Mouse (Mus musculus) G1E (cell line): ENCODE measurements around the gene Agpat4. TPM values are rescaled to one million over a fixed set of nuclear protein-coding genes. Genes with fewer than 3 reads are reported as not detected.

Experiments used
- ATAC-seq: 2 replicates; pipeline ENCODE4 v1.8.0; 2016; ENCODE audit warnings: mild to moderate bottlenecking; ENCODE audit not compliant: insufficient number of reproducible peaks, poor library complexity, low FRiP score, severe bottlenecking; ENCODE audit errors: extremely low read depth
- DNase-seq: peaks from one replicate; pipeline ENCODE4 v3.0.0; 2012; ENCODE audit warnings: low spot score
- H3K27me3 ChIP-seq: 2 replicates; pipeline ENCODE4 v1.6.1; 2012; ENCODE audit warnings: mild to moderate bottlenecking, low read length, inconsistent platforms; ENCODE audit not compliant: insufficient read depth
- H3K36me3 ChIP-seq: replicated peaks from 2 replicates; pipeline ENCODE3; 2012; ENCODE audit warnings: mild to moderate bottlenecking, inconsistent platforms
- H3K4me1 ChIP-seq: 2 replicates; pipeline ENCODE4 v1.6.1; 2012; ENCODE audit warnings: low read depth, low read length, inconsistent platforms, mixed read lengths; ENCODE audit not compliant: insufficient read depth
- H3K4me3 ChIP-seq: 2 replicates; pipeline ENCODE4 v1.5.1; 2012; ENCODE audit warnings: low read depth, mild to moderate bottlenecking, inconsistent platforms, low read length, moderate library complexity, mixed read lengths
- H3K9me3 ChIP-seq: replicated peaks from 2 replicates; pipeline ENCODE4 v1.6.1; 2012; ENCODE audit warnings: inconsistent platforms
- CTCF ChIP-seq: IDR thresholded peaks from 2 replicates; pipeline ENCODE4 v1.5.1; 2012; ENCODE audit warnings: low read depth, low read length, inconsistent platforms, mixed read lengths
- GATA1 ChIP-seq: IDR thresholded peaks from 2 replicates; pipeline ENCODE4 v1.6.1; 2012; ENCODE audit warnings: borderline replicate concordance, low read length, inconsistent platforms, mixed read lengths
- GATA2 ChIP-seq: IDR thresholded peaks from 2 replicates; pipeline ENCODE4 v1.6.1; 2012; ENCODE audit warnings: low read depth, low read length, inconsistent platforms, borderline replicate concordance
- POLR2AphosphoS5 ChIP-seq: IDR thresholded peaks from 2 replicates; pipeline ENCODE4 v1.6.1; 2012; ENCODE audit warnings: low read depth, low read length, inconsistent platforms; ENCODE audit not compliant: insufficient replicate concordance
- TAL1 ChIP-seq: conservative IDR thresholded peaks from 2 replicates; pipeline ENCODE4 v1.6.1; 2012; ENCODE audit warnings: low read depth, low read length, inconsistent platforms, mixed read lengths
- polyA plus RNA-seq: library from polyadenylated mRNA; stranded (reverse); fragments of >175 nt; gene quantifications from 2 replicates; pipeline ENCODE4 v1.2.3, GENCODE M21; 2012
- total RNA-seq, 2 experiments: library from RNA; stranded (forward) in 1 of 2; stranded (reverse) in 1 of 2; fragments of 200-1000 nt in 1 of 2; fragments of >200 nt in 1 of 2; fragmentation: Nextera tagmentation in 1 of 2; gene quantifications; 2 replicates each; pipeline ENCODE4 v1.2.3; 2014 to 2017

The Agpat4 gene
- total and polyA plus RNA-seq, 3 experiments, result 7.5 to 14.0 (median 11.0) TPM

DNA sequence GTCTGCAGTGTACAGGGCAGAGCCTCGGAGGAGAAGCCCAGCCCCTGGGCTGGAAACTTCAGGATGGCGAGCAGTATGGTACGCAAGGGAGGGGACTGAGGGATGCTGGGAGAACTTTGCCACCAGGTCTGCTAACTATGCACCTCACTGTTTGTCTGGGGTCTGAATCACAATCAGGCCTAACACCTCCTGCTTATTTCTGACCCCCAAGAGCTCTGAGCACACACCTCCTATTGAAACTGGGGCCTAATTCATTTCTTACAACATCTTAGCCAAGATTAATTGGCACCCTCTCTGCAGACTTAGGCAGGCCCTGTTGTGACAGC lies 86.1 kb downstream of the Agpat4 start:
- Histone ChIP-seq H3K27me3 (no peaks in the 10 kb centered on the region), H3K4me3 (peak overlapping the region; percentile 57; the same call in 1 of the 2 replicates), H3K36me3 (peaks cover 42% of the 10 kb centered on the region), H3K4me1 (peaks cover 92% of the 10 kb centered on the region), H3K9me3 (no peaks in the 10 kb centered on the region)
- TF ChIP-seq GATA2 (no peak), TAL1 (peak; percentile 60), POLR2AphosphoS5 (no peak), CTCF (no peak), GATA1 (no peak)
- DNase-seq, result peak; percentile 73
- peak; percentile 54; the same call in 1 of the 2 replicates for ATAC-seq

DNA sequence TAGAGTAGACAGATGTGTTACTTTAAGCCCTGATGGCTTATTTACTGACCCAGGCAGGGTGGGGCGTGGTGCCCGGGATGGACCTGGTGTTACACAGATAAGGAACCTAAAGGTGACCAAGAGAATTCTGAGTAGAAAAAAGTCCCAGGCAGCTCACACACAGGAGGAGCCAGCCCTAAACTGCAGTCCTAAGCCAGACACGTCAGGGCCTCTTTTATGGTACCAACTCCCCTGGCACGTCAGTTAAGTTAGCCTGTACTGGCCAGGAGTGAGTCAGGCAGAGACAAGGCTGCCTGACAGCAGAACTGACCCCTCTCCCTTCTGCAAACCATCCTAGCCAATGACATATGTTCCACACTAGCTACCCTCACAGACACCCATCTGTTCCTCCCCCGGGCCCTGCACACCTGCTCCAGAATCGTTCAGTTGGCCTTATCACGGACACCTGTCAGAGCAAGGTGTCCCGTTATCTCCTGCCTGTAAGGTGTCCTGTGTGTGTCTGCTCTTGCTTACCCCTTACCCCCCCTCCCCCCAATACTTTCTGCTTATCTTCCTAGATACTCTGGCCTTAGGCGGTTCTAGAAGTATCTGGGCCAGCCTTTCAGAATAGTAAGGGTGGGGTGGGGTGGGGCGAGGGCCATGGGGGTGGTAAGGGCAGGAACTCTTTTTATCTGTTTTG lies 86.7 kb downstream of the Agpat4 start:
- no peaks in the 10 kb centered on the region for H3K27me3 ChIP-seq
- peak; percentile 74 for DNase-seq
- H3K9me3 ChIP-seq, result no peaks in the 10 kb centered on the region
- ATAC-seq, result peak; percentile 59
- H3K4me1 ChIP-seq, result peaks cover 95% of the 10 kb centered on the region
- peaks cover 43% of the 10 kb centered on the region for H3K36me3 ChIP-seq
- H3K4me3 ChIP-seq, result peak overlapping the region; percentile 54; the same call in 1 of the 2 replicates
- TF ChIP-seq GATA2 (peak; percentile 83; the same call in 1 of the 2 replicates), GATA1 (no peak), TAL1 (peak; percentile 94), POLR2AphosphoS5 (no peak; the same call in 1 of the 2 replicates)

DNA sequence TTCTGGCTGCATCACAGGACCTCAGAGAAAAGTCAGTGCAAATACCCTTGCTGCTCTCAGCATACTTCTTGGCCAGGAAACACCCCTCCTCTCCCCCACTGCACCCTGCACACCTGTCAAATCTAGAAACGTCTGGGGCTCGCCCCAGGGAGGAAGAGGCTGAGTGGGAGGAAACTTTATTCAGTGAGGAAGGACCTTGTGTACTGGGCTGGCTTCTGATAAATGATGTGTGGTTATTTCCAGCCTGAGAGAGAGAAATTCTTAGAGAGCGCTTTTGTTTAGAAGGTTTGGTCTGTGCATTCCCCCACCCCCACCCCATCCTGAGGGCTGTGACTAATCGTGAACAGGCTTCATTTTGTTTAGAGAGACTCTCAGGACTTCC lies 87.2 kb downstream of the Agpat4 start:
- Histone ChIP-seq H3K4me1 (peaks cover 99% of the 10 kb centered on the region), H3K9me3 (no peaks in the 10 kb centered on the region), H3K27me3 (no peaks in the 10 kb centered on the region), H3K36me3 (peaks cover 48% of the 10 kb centered on the region), H3K4me3 (peak overlapping the region; percentile 66; the same call in 1 of the 2 replicates)
- DNase-seq (peak; percentile 60), ATAC-seq (peak; percentile 51)
- TF ChIP-seq POLR2AphosphoS5 (no peak), GATA2 (no peak), CTCF (no peak), TAL1 (no peak), GATA1 (no peak)

DNA sequence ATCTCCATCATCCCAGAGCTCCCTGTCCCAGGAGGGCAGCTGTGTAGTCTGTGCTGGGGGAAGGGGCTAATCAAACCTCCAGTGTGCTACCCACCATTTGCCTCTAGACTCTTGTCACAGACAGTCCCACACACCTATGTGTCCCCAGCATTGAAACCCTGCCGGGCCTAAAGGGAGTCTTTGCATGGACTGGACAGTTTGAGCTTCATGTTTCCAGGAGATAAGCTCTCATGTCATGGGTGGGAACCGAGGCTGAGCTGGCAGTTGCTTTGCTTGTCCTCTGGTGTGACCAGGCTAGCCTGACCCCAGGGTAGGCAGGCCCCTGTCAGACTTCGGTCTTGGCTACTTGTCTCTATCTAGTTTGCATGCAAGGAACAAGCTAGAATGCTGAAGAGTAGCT lies 87.7 kb downstream of the Agpat4 start:
- Histone ChIP-seq H3K4me3 (peak overlapping the region; percentile 66; the same call in 1 of the 2 replicates), H3K36me3 (peaks cover 49% of the 10 kb centered on the region), H3K4me1 (peaks cover 96% of the 10 kb centered on the region)

DNA sequence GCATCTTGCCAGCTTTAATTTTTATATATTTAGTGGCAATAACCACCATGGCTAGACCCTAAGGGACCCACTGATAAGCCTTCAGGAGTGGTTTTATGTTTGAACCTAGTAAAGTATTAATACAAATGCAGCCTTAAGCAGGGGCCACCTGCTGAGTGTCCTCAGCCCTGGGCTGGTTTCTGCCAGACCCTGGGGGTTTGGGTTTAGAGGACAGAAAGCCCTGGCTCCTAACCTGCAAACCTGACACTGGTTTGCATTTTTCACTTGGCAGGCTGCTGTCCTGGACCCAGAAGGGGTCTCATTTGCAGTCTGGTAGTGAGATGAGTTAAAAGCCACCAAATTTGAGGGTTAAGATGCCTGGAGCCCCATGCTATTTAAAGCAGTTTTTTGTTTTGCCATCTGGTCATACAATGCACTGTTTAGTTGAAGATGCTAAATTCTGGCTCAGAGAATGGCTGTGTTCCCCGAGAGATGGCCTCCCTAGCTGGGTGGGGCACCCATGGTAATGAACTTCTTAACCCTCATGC lies 88.6 kb downstream of the Agpat4 start:
- peak overlapping the region; percentile 27; the same call in 1 of the 2 replicates for H3K4me3 ChIP-seq
- H3K27me3 ChIP-seq, result no peaks in the 10 kb centered on the region
- H3K36me3 ChIP-seq, result peaks cover 54% of the 10 kb centered on the region
- no peaks in the 10 kb centered on the region for H3K9me3 ChIP-seq
- no peak for ATAC-seq
- H3K4me1 ChIP-seq, result peaks cover 88% of the 10 kb centered on the region
- DNase-seq, result no peak
- TF ChIP-seq GATA2 (no peak), POLR2AphosphoS5 (no peak), CTCF (no peak), GATA1 (no peak), TAL1 (no peak)

More for the DNA sequence above, 87.7 kb downstream of the Agpat4 start:
- Histone ChIP-seq H3K27me3 (no peaks in the 10 kb centered on the region), H3K9me3 (no peaks in the 10 kb centered on the region)
- TF ChIP-seq POLR2AphosphoS5 (no peak), GATA1 (no peak), TAL1 (no peak; the same call in 1 of the 2 replicates), CTCF (no peak), GATA2 (no peak)
- DNase-seq, result no peak
- no peak for ATAC-seq

DNA sequence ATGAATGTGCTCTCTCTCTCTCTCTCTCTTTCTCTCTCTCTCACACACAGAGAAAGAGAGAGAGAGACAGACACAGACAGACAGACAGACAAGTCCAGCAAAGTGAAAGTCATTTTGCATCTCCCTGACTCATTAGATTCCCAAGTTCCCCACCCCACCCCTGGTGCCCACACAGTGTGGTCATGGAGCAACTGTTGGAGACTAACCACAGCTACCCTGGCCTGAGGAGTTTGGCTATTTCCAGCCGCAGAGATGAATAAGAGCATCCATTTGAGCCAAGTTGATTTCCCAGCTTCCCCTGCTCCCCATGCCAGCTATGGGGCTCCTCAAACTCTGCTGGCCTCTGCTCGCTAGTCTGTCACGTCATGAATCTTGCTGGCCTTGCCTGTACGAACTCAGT lies 91.0 kb downstream of the Agpat4 start:
- Histone ChIP-seq H3K27me3 (no peaks in the 10 kb centered on the region), H3K4me3 (no peak overlapping the region), H3K36me3 (peaks cover 60% of the 10 kb centered on the region), H3K9me3 (no peaks in the 10 kb centered on the region), H3K4me1 (peaks cover 64% of the 10 kb centered on the region)
- DNase-seq (no peak), ATAC-seq (no peak)
- TF ChIP-seq CTCF (no peak), GATA2 (no peak), POLR2AphosphoS5 (no peak)
